Mouse (Mus musculus) small intestine, adult 2 months (tissue): ENCODE measurements at regions not wholly inside any gene's neighbourhood (a gene's known extent, or its start where the extent isn't known, plus 50 kb on each side); places are given as distances from the start of the nearest gene placed in this dataset.

Experiments
- CTCF ChIP-seq: fragments of 200-500 bp; IDR thresholded peaks from 2 replicates; pipeline ENCODE4 v1.5.1; 2012; ENCODE audit warnings: low read depth, mild to moderate bottlenecking, control low read depth, inconsistent platforms, low read length, moderate library complexity, mixed read lengths; ENCODE audit not compliant: insufficient replicate concordance, insufficient read length; ENCODE audit errors: extremely low read depth
- POLR2A ChIP-seq: fragments of 200-500 bp; IDR thresholded peaks from 2 replicates; pipeline ENCODE4 v1.6.1; 2012; ENCODE audit warnings: low read depth, mild to moderate bottlenecking, control low read depth, inconsistent platforms, low read length, moderate library complexity

- TF ChIP-seq POLR2A (no peak), CTCF (no peak)
These were observed 166.7 kb upstream of the Bmp2 start for GRCm38 (mm10) chr2:133385297-133385696.
